Mouse (Mus musculus) kidney, adult 8-10 months (tissue): ENCODE measurements around the gene Gm11549.

Experiments
- DNase-seq, 2 experiments: peaks; one replicate each; pipeline ENCODE4 v3.0.0; 2022

Gm11549 gene

GRCm38 (mm10) chr3:36511491-36511890, 10.1 kb downstream of the Gm11549 start:
- DNase-seq, result no peak

- DNase-seq, result no peak
Measured at GRCm38 (mm10) chr3:36505809-36506735, 15.5 kb downstream of the Gm11549 start.

- DNase-seq, result no peak
Measured at GRCm38 (mm10) chr3:36505306-36505705, 16.3 kb downstream of the Gm11549 start.

DNA sequence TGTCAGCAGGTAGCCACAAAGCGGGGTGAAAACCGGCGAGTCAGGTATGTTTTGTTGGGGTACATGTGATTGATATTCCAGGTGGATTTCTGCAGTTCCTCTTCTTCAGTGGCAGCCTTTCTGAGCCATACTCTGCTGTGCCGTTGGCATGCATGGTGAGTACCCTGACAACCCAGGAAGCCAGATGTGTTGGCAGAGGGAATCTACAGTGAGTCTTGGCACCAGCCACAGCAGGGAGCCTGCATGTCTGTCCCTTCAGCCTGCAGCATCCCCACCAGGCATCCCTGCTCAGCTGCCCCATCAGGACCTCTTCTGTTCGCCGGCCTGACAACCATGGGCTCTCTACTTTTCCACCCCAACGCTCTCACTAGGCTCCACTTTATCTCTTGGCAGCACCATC, 20.1 kb downstream of the Gm11549 start:
- DNase-seq, result no peak

GRCm38 (mm10) chr3:36500976-36501375, 20.6 kb downstream of the Gm11549 start:
- DNase-seq, result no peak

GRCm38 (mm10) chr3:36499418-36499817, 22.2 kb downstream of the Gm11549 start:
- no peak for DNase-seq

GRCm38 (mm10) chr3:36498224-36498623, 23.4 kb downstream of the Gm11549 start:
- DNase-seq, result no peak

DNA sequence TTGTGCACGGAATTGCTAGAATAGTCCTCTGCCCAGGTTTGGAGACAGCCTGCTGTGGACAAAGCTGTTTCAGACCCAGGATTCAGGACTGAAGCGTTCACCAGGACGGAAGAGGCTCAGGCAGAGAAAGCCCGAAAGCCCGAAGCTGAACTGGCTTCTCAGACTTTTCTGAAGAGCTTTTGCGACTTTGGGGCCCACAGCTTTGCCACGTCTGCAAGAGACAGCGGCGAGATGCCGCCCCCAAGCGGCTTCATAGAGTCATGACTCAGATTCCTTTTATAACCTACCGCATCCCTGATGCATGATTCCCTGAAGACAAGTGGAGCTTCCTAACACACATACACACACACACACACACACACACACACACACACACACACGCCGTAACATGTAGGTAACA, 24.9 kb downstream of the Gm11549 start:
- DNase-seq, result peak; percentile 34 to 57

- no peak for DNase-seq
Measured at GRCm38 (mm10) chr3:36496273-36496672, 25.3 kb downstream of the Gm11549 start.

GRCm38 (mm10) chr3:36495436-36495835, 26.2 kb downstream of the Gm11549 start:
- peak; percentile 66 to 91 for DNase-seq

DNA sequence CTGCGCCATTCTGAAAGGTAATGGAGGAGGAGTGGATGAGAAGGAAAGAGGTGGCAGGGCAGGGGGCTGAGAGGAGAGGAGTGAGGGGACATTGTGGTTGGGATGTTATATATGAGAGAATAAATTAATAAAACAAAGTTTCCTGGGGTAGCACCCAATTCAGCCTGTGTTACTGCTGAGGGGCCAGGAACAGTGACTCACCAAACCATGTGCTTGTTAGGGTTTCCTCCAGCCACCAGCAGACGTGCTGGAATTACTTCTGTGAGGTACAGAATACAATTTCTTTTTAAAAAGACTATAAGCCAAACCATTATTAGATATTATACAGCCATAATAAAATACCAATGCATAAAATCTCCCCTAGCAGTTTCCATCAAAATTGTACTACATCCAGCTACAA, 27.0 kb downstream of the Gm11549 start:
- no peak for DNase-seq

- DNase-seq, result no peak
Measured at GRCm38 (mm10) chr3:36493641-36494283, 27.9 kb downstream of the Gm11549 start.

DNA sequence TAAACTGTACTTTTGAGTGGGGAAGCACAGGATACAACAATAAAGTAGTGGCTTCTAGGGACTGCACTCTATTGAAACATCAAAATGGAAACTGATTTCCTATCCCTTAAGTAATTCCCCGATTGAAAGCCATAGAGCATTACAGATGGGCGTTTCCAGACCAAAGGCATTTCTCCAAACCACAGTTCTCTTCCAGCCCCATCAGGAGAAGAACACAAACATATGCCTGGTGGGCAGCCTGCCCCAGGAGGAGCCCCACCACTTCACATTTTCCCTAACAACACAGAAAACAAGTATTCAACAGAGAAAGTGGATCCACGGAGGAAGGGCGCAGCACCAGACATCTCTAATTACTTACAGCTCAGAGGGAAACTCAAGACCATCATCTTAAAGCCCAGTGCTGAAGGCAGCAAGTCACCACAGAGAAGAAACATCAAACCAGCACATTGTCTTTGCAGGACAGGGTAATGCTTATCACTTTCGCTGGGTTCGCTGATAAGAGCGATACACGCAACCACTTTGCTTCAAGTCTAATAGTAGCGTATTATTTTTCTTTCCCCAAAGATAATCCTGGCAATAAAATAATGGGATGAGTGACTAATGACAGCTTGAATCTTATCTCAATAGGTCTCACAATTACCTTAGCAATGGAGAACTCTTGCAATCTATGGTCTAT, 28.8 kb downstream of the Gm11549 start:
- DNase-seq, result no peak

GRCm38 (mm10) chr3:36491535-36491934, 30.1 kb downstream of the Gm11549 start:
- DNase-seq, result no peak

GRCm38 (mm10) chr3:36489590-36489910, 32.1 kb downstream of the Gm11549 start:
- no peak for DNase-seq

DNA sequence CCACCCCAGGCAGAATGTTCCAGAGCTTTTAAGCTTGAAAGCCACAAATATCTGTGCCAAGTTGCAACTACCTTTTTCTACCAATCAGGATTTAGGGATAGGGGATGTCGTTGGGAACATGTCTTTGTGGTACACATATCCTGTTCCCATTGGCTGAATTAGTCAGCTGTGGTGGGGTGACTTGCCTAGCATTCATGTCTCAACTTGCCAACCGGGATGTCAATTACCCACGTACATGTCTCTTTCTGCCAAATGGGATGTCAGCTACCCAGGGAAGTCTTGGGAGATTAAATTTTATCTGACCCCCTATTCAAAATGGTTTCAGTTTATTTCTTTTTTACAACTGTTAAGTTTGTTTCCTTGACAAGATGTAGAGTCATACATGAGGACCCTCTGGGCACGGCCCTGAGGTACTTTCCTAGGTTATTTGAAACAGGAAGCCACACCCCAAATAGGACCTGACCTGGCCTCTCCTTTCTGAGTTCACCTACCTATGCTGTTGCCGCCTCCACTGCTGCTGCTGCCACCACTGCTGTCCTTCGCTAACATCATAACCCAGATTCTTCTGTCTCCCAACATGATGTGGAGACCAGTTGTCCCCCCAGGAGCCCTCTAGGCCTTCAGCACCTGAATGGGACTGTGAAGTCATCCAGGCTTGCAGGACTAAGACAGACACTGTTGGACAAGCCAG, 32.6 kb downstream of the Gm11549 start:
- no peak for DNase-seq

DNA sequence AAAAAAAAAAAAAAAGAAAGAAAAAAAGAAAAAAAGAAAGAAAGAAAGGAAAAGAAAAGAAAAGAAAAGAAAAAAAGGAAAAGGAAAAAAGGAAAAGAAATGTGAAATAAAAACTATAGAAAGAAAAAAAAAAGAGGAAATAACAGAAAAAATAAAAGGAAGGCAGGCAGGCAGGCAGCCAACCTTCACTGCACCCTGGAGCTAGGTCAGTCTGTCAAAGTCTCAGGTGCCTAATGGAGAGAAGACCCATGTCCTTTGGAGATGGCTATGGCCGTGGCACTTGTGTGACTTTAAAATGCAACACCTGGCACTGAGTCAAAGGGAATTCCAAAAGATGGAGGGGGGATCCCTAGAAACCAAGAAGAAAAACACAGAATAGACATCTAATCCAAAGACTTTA, 33.2 kb downstream of the Gm11549 start:
- DNase-seq, result no peak

DNA sequence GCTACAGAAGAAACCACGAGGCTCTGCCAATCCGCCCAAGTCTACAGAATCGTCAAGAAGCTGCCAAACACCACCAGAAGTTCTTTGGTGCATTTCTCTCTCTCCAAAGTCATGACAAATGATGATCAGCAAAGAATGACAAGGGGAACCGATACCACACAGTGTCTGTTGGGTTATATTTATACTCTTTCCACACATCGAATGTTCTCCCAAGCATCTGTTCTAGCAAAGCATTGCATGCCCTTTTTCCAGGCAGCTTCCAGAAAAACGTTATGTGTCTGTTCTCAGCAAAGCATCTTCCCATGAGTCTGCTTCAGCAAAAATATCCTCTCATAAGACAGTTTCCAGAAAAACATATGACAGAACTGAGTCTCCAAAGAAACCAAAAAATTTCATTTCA, 34.7 kb downstream of the Gm11549 start:
- no peak for DNase-seq

GRCm38 (mm10) chr3:36486176-36486575, 35.4 kb downstream of the Gm11549 start:
- DNase-seq, result no peak

- no peak for DNase-seq
Measured at GRCm38 (mm10) chr3:36484292-36484691, 37.3 kb downstream of the Gm11549 start.

DNA sequence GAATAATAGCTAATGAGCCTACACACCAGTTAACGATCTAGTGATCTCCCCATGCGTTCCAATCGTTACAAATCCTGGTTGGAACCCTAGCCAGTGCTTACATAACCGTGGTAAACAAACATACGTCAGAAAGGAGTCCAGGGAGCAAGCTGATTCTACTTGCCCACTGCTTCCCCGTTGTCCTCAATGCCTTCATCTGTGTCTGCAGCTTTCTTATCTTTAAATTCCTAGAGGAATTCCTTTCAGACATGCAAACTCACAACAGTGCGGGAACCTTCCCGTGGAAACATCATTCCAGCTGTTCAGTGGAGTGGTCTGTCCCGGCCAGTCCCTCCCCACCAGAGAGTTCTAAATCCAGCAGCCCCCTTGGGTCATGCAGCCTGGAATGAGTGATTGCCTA, 38.7 kb downstream of the Gm11549 start:
- no peak for DNase-seq

DNA sequence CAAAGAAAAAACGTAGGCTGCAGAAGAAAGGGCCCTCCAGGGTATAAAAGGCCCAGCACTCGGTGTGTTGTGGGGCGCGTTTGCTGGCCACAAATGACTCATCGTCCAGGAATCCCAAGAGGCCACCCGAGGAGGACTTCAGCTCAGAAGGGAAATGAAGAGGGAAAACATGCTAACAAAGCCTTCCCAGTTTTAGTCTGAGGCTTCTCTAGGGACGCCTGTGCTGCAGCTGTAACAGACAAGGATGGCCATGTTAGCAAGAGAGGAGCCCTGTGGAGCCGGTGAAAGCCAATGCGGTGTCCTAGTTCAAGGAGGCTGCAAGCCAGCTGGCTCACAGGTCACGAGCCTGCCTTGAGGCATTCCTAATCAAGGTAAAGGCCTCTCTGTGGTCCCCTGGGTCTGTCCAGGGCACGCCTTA, 39.8 kb downstream of the Gm11549 start:
- DNase-seq, result peak in 1 of 2 experiments; percentile 32

- no peak for DNase-seq
Measured at GRCm38 (mm10) chr3:36480486-36480885, 41.1 kb downstream of the Gm11549 start.
